ENCODE assay signal across 18 mouse cellular contexts in genomic region chrX:163205260-163205659, GRCm38 (mm10).
"Had no signal": no experiment of that assay in that cellular context is flagged by ENCODE, and none has a peak within 500 bp of the region (broad histone marks: within the 10 kb centered on the region; RNA-seq: fewer than 3 reads in every experiment).

No protein-coding gene starts in this region.

- H3K27me3 ChIP-seq: stomach, embryonic 15.5 days had no signal

- H3K9me3 ChIP-seq: lung, embryonic 15.5 days; neural tube, embryonic 13.5 days; stomach, embryonic 15.5 days had no signal

- H3K9ac ChIP-seq: liver, postnatal 0 days; lung, embryonic 15.5 days; neural tube, embryonic 13.5 days; stomach, embryonic 15.5 days had no signal

- DNase-seq: liver, postnatal 0 days; lung, adult 2 months; lung, postnatal 14 days; lung, postnatal 36 days; midbrain, embryonic 14.5 days; right cerebral cortex, postnatal 14 days; thymus, adult 2 months; thymus, postnatal 25 days; thymus, postnatal 4 days had no signal

- H3K27ac ChIP-seq: lung, embryonic 15.5 days; macrophage; neural tube, embryonic 13.5 days; stomach, embryonic 15.5 days; stomach, postnatal 0 days had no signal

- H3K36me3 ChIP-seq: lung, embryonic 15.5 days; neural tube, embryonic 13.5 days; stomach, embryonic 15.5 days had no signal

- H3K4me1 ChIP-seq: lung, embryonic 15.5 days; megakaryocyte, embryonic 14.5 days; neural tube, embryonic 13.5 days; stomach, embryonic 15.5 days had no signal

- H3K4me2 ChIP-seq: lung, embryonic 15.5 days; midbrain, embryonic 11.5 days; neural tube, embryonic 13.5 days; stomach, embryonic 15.5 days had no signal

- ATAC-seq: liver, postnatal 0 days; lung, postnatal 0 days; midbrain, embryonic 16.5 days had no signal

- H3K4me3 ChIP-seq: lung, embryonic 15.5 days; megakaryocyte, embryonic 14.5 days; neural tube, embryonic 13.5 days; stomach, embryonic 15.5 days had no signal
